Mouse (Mus musculus) urinary bladder, postnatal 4 days (tissue): ENCODE measurements around the gene Copg2.

Experiments used
- DNase-seq, 2 experiments: peaks; one replicate each; pipeline ENCODE4 v3.0.0; 2021 to 2022; ENCODE audit warnings: low spot score in 2 of 2

Gene Copg2

GRCm38 (mm10) chr6:30734988-30735727, 161.4 kb downstream of the Copg2 start:
- no peak for DNase-seq

- DNase-seq, result no peak
Measured at GRCm38 (mm10) chr6:30734465-30734864, 162.1 kb downstream of the Copg2 start.

- no peak for DNase-seq
Measured at GRCm38 (mm10) chr6:30732571-30733130, 163.9 kb downstream of the Copg2 start.

GRCm38 (mm10) chr6:30730301-30730971, 166.2 kb downstream of the Copg2 start:
- DNase-seq, result no peak

- DNase-seq, result no peak
Measured at GRCm38 (mm10) chr6:30723331-30723730, 173.3 kb downstream of the Copg2 start, which contains the start of gene Mest. Gene Mest (plus strand): TSS chr6:30723547.

GRCm38 (mm10) chr6:30722385-30723164, 174.0 kb downstream of the Copg2 start:
- DNase-seq, result no peak

GRCm38 (mm10) chr6:30716796-30717195, 179.8 kb downstream of the Copg2 start:
- DNase-seq, result no peak

- no peak for DNase-seq
Measured at GRCm38 (mm10) chr6:30714891-30715471, 181.6 kb downstream of the Copg2 start.

- no peak for DNase-seq
Measured at GRCm38 (mm10) chr6:30713896-30714295, 182.7 kb downstream of the Copg2 start.

GRCm38 (mm10) chr6:30713455-30713854, 183.1 kb downstream of the Copg2 start:
- no peak for DNase-seq

- DNase-seq, result no peak
Measured at GRCm38 (mm10) chr6:30712484-30712883, 184.1 kb downstream of the Copg2 start.

- DNase-seq, result no peak
Measured at GRCm38 (mm10) chr6:30711365-30711763, 185.2 kb downstream of the Copg2 start.

- peak in 1 of 2 experiments; percentile 19 for DNase-seq
Measured at GRCm38 (mm10) chr6:30710371-30711364, 185.9 kb downstream of the Copg2 start.

- no peak for DNase-seq
Measured at GRCm38 (mm10) chr6:30709115-30709514, 187.5 kb downstream of the Copg2 start.

- peak in 1 of 2 experiments; percentile 26 for DNase-seq
Measured at GRCm38 (mm10) chr6:30703977-30704602, 192.5 kb downstream of the Copg2 start.

GRCm38 (mm10) chr6:30703476-30703875, 193.1 kb downstream of the Copg2 start:
- no peak for DNase-seq

GRCm38 (mm10) chr6:30702881-30703280, 193.7 kb downstream of the Copg2 start:
- no peak for DNase-seq

GRCm38 (mm10) chr6:30700182-30700581, 196.4 kb downstream of the Copg2 start:
- no peak for DNase-seq

- DNase-seq, result no peak
Measured at GRCm38 (mm10) chr6:30698036-30698435, 198.6 kb downstream of the Copg2 start.
